Mouse (Mus musculus) CH12F3 (cell line): Measurements from ENCODE around the gene Sys1.

ENCODE experiments used
- in situ Hi-C: fragments of 300-500 bp; cut with MboI; formaldehyde crosslinking; loops from 2 replicates; pipeline ENCODE4 v1.14.3; 2020; ENCODE audit warnings: low sequenced_read_pairs

Sys1 gene

DNA sequence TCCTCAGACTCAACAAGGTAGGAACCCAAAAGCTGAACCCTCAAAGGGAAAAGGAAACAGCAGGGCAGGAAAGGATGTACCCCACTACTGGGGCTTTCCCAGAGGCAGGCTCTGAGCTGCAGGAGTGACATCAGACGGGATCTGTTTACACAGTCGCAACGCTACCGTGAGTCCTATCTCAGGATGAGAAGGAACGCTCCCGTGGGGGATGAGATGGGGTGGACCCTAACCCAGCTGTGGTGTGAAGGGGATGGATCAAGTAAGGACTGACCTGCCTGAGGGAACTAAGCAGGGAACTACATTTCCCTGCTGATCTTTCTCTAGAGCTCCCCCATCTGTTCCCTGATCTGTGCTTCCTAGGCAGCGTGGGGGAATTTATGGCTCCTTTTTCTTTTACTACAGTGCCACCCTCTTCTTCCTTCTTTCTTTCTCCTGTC lies at the start of gene Sys1:
TSS of gene Sys1 (plus strand) at position 101 of the 437 bp plus-strand sequence.
- in situ Hi-C loops = no loop called here

DNA sequence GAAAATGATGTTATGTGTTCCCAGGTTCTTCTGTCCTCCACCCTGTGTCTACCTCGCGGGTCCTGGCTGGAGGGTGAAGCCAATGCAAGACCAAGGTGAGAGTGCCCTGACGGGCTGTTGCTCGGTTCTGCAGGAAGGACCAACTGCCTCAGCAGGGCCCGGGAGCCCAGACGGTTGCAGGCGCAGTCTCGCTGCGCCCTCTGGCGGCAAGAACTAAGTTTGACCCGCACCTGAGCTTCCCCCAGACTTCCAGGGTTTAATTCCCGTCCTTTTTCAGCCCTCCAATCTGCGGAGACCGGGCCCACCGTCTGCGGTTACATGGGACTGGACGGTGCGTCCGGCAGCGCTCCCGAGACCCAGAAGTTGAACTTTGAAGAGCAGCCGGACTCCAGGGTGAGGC lies 49.1 kb upstream of the Sys1 start:
- in situ Hi-C loops = no loop called here

DNA sequence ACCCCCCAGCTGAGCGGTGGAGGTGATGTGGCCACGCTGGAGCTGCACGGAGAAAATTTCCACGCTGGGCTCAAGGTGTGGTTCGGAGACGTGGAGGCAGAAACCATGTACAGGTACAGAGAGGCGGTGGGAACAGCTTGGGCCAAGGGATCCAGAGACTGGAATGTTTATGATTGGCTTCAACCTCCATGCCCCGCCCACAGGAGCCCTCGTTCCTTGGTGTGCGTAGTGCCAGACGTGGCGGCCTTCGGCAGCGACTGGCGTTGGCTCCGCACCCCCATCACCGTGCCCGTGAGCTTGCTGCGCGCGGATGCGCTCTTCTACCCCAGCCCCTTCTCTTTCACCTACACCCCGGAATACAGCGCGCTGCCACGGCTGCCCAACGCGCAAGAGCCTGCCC lies 42.6 kb upstream of the Sys1 start:
- in situ Hi-C loops = no loop called here

DNA sequence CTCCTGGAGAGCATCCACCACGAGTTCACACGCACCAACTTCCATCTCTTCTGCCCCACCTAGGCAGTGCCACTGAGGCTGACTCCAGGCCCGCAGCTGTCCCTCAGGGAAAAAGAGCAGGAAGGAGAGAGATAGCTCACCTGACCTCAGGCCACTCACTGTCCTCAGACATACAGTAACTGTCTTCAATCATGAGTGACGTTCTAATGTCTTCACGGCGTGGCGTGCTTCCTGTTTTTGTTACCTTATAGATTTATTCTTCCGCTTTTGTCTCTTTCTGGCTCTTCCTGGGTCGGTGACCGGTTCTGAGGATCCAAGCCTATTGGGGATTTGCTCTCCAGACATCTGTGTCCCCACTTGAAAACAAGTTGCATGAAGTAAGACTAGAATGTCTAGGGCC lies 42.2 kb upstream of the Sys1 start:
- in situ Hi-C loops = no loop called here

DNA sequence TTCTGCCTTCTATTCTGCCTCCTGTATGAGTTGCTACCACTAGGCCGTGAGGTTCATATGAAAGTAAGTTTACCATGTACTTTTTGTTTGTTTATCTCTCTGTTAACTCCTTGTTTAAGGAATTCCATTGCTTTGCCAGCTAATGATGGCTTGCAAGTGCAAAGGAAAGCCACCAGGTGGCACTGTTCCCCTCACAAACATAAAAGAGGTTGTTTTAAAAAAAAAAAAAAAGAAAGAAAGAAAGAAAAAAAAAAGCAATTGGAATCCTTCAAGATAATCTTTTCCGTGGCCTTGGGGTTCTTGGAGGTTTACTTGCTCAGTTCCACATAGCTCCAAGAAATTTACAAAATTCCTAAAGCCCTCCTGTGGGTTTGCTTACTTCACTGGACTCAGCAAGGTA lies 39.6 kb upstream of the Sys1 start:
- in situ Hi-C loops = loop anchor here (5.0 kb wide), 1 partner anchor 110 kb away; no protein-coding TSS in a partner anchor

DNA sequence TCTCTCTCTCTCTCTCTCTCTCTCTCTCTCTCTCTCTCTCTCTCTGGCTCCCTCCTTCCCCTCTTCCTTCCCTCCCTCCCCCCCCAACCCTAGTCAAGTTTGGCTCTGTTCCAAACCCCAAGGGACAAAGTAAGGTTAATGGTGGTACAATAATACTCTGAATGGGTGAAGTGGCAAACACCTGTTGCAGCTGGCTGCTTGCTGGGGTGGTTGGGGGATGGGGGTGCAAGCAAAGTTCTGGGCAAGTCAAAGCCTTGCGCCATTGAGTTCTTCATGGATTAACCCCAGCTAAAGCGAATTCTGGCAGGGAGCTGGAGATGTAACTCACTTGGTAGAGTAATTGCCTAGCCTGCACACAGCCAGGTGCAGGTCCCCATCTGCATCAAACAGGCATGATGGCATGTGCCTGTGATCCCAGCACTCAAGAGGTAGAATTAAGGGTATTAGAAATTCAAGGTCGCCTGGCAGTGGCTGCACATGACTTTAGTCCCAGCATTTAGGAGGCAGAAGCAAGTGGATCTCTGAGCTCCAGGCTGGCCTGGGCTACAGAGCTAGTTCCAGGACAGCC lies 38.4 kb upstream of the Sys1 start:
- in situ Hi-C loops = loop anchor here (5.0 kb wide), 1 partner anchor 109 kb away; no protein-coding TSS in a partner anchor

DNA sequence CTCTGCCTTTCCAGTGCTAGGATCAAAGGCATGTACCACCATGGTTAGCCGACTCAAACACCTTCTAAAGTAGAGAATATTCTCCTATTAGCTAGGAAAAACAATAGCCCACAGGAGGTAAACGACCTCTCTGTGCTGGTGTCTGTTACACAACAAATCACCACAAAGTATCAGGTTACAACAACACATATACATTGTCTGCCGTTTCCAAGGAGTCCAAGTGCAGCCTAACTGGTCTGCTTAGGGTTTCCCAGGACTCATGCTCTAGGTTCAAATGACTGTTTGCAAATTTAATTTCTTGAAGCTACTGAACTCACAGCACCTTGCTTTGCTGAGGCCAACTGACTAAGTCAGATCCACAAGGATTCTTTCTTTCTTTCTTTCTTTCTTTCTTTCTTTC lies 37.3 kb upstream of the Sys1 start:
- in situ Hi-C loops = loop anchor here (5.0 kb wide), 1 partner anchor 108 kb away; no protein-coding TSS in a partner anchor

DNA sequence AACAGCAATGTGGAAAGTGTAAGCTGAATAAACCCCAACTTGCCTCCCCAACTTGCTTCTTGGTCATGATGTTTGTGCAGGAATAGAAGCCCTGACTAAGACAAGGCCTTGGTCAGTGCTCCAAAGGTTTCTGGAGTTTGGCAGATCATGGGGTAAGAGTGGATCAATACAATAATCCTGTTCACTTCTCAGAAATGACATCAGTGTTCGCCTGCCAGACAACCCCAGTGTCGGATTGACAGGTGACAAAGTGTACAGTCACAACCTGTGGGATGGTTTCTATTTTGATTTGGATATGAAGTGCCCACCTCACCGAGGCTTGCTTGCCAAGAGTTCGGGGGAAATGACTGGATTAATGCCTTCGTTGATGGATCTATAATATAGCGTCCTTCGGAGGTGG lies 35.5 kb upstream of the Sys1 start:
- in situ Hi-C loops = no loop called here

DNA sequence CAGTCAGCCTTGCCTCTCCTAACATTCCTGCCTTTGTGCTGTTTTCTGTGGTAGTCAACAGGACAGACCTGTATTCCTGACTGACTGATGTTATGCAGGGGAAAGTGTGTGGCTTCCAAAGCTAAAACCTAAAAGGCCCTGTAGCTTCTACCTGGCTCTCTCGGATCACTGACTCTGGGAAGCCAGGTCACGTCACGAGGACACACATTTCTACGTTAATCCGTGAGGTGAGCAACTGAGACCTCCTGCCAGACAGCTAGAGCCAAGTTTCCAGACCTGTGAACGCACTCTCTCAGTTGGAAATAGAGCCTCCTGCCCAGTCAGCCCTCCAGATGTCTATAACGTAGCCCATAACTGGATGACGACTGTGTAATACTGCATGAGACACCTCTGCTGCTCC lies 34.8 kb upstream of the Sys1 start:
- in situ Hi-C loops = no loop called here

DNA sequence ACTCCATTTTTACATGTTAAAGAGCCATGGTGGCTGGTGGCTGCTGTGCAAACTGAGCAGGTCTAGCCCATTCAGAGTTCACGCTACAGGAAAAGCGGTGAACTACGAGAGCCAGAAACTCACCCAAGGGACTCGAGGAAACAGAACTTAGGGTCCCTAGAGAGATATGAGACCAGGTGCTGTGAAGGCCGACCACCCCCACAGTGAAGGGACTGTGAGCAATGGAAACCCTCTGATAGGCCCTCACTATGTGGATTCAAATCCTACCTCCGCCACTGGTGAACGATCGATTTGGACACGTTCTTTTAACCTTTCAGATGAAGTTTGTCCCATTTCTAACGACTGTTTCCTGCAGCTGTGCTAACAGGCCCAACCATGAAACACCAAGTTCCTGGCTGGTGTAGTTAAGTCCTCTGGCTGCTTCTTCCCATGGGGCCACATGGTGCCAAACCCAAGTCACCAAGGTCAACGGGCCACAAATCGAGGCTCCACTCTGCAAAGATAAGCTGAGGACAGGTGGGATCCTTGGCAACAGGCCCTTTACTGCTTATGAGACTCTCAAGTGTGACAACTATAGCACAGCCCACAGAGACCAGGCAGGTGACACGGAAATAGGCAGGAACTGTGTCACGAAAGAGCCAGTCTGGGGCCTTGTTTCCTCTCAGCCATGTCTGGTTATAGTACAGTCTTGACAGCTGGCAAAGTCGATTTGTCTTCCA lies 33.9 kb upstream of the Sys1 start:
- in situ Hi-C loops = no loop called here

DNA sequence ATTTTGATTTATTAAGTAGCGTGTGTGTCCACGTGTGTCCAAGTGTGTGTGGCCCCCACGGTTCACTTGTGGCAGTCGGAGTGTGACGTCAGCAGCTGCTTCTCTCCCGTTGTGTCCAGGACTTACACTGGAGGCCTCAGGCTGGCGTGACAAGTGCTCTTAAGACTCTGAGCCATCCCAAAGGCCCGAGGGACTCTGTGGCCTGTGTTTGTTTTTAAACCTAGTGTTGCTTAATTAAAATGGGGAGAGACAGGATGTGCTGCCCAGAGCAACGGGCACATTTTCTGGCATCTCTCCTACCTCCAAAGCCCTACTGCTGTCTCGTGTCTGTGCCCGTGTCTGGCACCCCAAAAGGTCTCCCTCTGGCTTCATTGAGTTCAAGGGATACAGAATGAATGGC lies 33.3 kb upstream of the Sys1 start:
- in situ Hi-C loops = no loop called here

DNA sequence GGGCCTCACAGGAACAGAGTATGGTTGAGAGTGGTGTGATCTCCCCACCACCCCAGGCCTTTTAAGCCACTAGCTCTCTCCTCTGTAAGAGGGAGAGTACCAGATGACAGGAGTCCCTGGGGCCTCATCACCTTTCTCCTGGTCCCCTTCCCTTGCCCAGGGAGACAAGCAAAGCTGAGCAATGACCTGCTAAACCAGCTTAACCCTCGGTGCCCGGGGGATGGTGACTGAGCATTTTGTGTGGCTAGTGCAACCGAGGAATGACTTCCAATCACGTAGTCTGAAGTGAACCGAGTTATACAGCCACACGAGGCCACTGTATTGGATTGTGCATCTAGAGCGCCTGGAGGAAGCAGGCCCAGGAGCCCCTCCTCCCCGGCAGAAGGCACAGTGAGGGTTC lies 32.4 kb upstream of the Sys1 start:
- in situ Hi-C loops = no loop called here

DNA sequence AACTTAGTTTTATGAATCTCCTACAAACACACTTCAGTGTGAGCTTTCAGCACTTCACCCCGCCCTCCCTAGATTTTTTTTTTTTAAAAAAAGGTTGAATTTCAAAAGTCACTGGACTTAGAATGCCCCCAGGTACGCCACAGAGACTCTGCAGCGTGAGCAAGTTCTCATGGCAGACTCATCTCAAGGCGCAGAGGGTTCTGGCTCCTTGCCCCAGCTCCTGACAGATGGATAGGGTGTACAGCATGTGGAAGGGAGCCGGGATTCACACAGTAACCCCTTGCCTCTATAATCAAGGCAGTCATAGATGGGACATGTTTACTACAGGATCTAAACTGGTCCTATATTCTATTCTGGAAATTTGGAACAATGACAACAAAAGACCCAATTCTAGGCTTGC lies 31.4 kb upstream of the Sys1 start:
- in situ Hi-C loops = no loop called here

DNA sequence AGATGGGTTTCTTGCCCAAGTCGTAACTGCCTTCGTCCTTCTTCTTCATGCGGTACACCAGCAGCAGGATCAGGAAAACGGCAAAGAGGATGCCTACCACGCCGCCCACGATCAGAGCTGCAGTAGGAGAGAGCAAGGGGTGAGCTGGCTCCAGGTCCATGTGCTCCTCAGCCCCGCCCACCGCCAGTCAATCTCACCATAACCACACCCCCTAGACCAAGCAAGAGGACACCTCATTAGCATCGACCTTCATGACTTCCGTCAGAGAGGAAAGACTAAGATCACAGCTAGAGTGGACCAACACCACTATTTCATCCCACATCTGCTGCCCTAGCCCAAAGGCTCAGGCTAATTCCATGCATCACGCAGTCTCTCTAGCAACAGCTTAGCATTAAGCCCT lies 30.6 kb upstream of the Sys1 start:
- in situ Hi-C loops = no loop called here

DNA sequence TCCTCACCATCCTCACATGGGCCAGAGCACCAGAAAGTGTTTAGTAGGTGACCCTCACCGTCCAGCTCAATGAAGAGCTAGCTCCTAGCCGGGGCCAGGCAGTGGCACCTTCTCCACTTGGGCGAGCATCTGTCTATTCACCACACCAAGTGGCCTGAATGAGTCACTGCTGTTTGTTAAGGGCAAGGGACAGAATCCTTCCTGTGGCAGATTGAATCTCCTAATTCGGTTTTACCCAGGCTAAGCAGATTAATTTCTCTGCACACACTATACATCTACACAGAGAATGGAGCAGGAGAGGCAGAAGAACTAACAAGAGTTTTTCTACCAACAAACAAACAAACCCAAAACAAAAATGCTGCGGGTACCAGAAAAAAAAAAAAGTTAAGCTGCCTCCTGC lies 29.8 kb upstream of the Sys1 start:
- in situ Hi-C loops = no loop called here

DNA sequence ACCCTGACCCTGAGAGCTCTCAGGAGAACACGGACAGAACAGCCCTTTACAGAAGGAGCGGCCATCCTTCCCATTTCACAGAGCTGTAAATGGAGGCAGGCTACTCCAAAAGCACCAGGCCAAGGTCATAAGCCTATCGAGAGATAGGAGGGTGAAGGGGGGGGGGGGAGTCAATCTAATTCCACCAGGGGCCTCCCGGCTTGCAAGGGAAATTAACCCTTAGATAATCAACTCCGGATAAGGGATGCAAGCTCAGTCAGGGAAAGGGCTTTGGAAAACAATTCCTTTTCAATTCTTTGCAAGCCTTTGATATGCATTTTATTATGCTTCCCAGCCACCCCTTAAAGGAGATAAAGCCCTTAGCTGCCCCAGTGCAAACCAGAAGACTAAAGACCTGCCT lies 28.3 kb upstream of the Sys1 start:
- in situ Hi-C loops = no loop called here

DNA sequence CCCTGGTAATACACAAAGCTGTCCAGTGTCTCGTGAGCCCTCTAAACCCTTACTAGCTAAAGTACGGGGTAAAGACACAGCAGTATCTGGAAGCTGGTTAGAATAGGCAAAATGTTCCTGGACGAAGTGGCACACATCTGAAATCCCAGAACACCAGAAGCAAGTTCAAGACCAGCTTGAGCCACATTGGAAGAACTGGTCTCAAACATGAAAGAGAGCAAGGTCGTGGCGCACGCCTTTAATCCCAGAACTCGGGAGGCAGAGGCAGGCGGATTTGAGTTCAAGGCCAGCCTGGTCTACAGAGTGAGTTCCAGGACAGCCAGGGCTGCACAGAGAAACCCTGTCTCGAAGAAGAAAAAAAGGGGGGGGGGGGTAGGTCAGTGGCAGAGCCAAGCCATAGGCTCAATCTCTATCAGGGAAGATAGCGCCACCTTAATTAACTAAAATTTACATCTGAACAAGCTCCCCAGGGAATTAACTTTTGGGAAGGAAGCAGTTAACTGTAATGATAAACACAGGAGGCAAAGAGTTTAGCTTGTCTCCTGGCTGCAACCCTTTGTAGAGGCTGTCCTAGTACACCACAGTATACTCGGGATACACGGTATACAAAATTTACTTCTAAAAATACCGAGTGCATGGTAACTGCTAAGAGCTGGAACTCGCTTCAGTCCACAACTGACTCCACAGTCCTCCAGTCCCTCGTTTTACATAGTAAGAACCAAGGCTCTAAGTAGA lies 26.7 kb upstream of the Sys1 start:
- in situ Hi-C loops = no loop called here

DNA sequence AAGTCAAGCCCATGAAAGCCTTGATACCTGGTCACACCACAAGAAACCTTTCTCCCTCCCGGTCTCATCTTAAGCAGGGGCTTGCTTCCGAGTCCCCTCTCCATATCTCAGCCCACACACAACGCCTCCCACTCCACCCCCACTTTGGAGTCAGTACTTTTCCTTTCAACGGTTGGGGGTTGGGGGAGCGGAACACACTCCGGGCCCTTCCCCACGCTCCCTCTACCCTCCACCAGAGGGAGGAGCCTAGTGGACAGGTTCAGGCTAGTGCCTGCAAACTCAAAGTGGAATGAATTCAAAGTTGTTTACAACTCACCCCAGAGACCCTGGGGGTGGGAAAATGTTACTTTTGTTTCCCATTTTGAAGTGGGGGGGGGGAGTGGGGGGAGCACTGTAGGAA lies 26.1 kb upstream of the Sys1 start:
- in situ Hi-C loops = no loop called here

DNA sequence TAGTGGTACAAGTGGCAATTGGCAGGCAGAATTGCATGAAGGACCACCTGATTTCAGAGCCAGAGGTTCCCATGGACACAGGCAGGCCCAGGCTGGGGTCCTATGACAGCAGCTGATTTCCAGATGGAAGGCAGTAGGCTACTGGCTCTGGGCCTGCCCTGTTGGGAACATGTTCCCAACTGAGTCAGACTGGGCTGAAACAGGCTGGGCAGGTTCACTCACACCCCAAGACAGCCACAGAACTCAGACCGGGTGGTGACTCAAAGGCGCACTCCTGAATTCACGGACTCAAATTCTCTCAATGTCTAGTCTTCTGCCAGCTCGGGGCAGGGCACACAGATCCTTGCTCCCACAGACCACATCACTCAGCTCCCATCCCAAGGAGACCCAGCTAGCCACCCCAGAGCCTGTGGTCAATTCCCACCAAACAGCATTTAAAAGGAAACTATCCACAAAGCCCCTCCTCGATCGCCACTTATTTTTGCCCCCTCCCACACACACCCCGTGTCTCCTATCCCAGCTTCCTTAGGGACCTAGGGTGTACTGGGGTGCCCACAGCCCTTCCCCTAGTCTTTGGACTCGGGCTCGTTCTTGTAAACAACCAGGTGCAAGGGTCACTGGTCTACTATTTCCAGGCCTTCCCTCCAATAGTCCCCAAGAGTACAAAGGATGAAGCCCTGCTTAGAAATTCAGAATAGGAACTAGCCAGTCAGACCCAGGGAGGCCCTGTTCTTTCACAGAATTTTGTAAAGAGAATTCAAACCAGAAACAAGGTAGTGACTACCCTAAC lies 24.9 kb upstream of the Sys1 start:
- in situ Hi-C loops = no loop called here

DNA sequence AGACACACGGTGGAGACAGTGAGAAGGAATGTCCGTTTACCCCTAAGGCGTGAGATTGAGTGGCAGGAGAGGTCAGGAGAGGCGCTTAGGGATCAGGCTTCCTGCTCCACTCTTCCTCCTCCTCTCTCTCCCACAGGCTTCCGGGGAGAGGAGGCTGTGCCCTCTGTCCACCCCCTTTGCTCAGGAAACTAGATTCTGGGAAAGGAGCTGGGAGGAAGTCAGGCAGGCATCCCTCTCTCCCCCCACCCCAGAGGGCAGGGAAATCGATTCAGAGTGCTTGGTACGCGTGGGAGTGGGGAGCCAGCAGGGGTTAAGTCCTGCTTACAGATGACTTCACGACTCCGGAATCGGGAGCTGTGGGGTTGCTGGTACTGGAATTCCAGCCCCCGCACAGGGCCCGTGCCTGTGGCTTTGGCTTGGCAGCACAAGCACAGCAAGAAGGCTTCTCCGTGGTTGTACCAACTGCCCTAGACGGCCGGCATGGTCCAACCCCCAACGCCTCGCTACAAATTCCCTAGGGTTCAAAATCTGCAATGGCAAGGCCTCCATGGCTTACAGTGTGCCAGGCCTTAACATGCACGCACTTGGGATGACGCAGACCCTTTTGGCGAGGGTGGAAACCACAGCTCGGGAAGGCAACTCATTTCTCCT lies 24.1 kb upstream of the Sys1 start:
- in situ Hi-C loops = no loop called here
